Mouse (Mus musculus) embryo, embryonic 10.5 days (tissue): ENCODE measurements around the gene Nup35.
A peak's percentile ranks its signal among the peaks of the same experiment; 100 is the strongest.

Experiments used
- DNase-seq: peaks from one replicate; pipeline ENCODE4 v3.0.0-alpha.2; 2015; ENCODE audit warnings: low spot score

Nup35 gene

DNA sequence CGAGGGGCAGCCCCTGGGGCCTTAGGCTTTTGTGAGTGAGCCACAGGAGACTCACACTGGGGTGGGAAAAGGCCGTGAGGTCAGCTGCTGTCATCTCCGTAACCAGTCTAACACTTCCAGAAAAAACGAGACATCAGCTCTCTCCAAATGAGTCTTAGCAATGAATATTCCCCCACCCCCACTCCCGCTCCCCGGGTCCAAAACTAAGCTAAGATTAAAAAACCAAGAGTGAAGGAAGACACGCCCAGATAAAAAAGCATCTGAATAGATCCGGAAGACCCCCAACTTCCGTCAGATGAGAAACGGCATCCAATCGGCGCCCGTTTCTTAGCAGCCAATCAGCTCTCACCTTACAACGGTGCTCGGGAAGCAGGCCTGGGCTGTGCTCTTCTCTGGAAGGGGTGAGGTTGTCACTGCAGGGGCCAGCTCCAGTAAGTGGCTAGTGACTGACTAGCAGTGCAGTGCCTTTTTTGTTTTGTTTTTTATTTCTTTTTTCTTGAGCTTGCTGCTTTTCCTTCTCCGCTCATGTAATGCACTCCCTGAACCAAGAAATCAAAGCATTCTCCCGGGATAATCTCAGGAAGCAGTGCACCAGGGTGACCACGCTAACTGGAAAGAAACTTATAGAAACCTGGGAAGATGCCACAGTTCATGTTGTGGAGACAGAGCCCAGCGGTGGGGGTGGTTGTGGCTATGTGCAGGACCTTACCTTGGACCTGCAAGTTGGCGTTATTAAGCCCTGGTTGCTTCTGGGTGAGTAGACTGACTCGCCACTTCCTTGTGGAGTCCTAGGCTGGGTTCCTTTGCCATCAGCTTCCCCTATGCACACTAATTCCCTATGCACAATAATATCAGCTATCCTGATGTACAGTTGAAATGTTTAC lies at the start of gene Nup35, which contains the start of gene Dusp19:
Nup35 (plus strand) TSS at position 383 of the 884 bp plus-strand sequence.
Dusp19 (plus strand) TSS at position 192 of the 884 bp plus-strand sequence.
- DNase-seq: peak; percentile 97

DNA sequence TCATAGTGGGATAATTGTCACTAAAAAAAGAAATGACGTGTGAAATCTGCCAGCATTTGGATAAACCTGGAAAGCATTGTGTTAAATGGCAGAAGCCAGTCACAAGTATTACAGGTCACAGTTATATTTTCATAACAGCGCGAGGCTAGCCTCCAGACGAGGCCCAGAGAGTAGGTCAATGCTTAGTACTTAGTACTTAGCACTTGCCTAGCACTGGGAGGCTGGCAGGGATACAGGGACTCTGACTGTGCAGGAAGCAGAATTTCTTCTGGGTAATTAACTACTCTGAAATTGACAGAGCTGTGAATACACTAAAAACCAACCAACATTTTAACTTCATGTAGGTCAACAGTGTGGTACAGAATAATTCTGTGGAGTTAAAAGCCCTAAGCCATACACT lies 49.6 kb upstream of the Nup35 start:
- no peak for DNase-seq

- DNase-seq: no peak
Measured at GRCm38 (mm10) chr2:80570656-80571055, 46.4 kb upstream of the Nup35 start.

- DNase-seq: no peak
Measured at GRCm38 (mm10) chr2:80577286-80577685, 39.8 kb upstream of the Nup35 start.

GRCm38 (mm10) chr2:80579253-80579891 lies 37.7 kb upstream of the Nup35 start:
- no peak for DNase-seq

- DNase-seq: peak; percentile 60
Measured at GRCm38 (mm10) chr2:80580311-80580961, 36.6 kb upstream of the Nup35 start.

GRCm38 (mm10) chr2:80581043-80581711 lies 35.9 kb upstream of the Nup35 start, which contains the start of gene Nckap1:
TSS of gene Nckap1 (minus strand) at chr2:80581380.
- peak; percentile 86 for DNase-seq

DNA sequence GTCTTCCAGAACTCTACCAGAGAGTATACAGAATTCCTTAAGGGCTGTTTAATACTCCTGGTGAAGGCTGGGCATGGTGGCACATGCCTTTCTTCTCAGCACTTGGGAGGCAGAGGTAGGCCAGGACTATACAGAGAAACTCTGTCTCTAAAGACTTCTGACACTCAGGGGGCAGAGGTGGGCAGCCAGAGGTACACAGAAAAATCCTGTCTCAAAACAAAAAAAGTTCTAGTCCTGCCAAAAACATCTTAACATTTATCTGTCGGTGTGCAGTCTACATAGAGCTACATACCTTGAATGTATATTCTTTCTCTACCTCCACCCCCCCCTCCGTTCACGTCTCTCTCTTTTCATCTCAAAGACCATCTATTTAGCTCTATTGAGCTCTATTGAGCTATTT lies 34.7 kb upstream of the Nup35 start:
- DNase-seq: no peak

DNA sequence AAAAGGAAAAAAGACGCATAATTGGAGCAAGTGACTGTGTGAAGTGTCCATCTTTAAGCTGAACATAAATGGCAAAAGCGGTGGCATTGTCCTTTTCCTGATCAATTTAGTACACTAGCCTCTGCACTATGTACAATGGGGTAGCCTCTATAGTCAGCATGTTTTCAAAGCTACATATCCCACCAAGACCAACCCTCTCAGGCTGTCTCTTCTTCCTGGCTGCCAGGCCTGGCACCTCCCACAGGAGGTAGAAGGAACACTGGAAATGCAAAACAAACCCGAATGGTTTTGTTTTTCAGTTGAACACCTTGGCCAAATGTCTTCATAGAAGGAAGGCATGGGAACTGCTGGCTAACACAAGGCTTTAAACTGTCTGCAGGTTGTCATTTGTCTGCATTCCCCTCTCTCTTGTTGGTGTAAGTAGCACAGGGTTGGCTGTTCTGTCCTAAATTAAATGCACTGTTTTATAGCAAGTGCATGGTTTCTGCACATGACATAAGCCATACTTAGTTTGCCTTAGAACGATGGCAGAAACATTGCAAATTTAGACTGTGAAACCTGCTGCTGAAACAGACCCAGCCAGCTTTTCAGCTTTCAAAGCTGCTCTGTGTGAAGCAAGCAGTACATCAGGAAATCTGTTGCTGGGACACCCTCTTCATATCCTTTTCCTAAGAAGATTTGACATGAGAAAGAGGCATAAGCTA lies 22.7 kb upstream of the Nup35 start:
- no peak for DNase-seq

GRCm38 (mm10) chr2:80596960-80597359 lies 20.1 kb upstream of the Nup35 start:
- no peak for DNase-seq

DNA sequence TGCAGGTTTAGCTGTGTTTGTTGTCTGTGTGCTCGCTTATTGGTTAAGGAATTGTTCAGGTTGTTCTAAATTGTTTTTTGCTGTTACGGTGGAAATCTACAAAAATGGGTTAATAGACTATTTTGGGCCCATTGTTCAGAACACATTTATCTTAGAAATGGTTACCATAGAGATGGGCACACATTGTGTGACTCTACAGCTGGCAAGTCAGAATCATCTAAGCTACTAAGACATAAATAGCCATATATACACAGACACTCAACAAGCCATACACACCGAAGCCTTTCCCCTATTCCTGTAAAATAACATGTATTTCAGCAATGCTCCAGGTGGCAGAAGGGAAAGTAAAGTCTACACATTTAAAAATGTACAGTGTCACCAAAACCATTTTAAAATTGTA lies 17.2 kb upstream of the Nup35 start:
- no peak for DNase-seq

- no peak for DNase-seq
Measured at GRCm38 (mm10) chr2:80600611-80601010, 16.4 kb upstream of the Nup35 start.

DNA sequence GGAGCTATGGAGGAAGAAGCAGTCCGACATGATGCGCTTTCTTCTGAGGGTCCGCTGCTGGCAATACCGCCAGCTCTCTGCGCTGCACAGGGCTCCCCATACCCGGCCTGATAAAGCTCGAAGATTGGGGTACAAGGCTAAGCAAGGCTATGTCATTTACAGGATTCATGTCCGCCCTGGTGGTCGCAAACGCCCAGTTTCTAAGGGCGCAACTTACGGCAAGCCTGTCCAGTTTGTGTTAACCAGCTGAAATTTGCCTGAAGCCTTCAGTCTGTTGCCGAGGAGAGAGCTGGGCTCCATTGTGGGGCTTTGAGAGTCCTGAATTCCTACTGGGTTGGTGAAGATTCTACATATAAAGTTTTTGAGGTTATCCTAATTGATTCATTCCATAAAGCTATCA lies 14.3 kb upstream of the Nup35 start:
- DNase-seq: no peak

- DNase-seq: no peak
Measured at GRCm38 (mm10) chr2:80603771-80604426, 13.1 kb upstream of the Nup35 start.

DNA sequence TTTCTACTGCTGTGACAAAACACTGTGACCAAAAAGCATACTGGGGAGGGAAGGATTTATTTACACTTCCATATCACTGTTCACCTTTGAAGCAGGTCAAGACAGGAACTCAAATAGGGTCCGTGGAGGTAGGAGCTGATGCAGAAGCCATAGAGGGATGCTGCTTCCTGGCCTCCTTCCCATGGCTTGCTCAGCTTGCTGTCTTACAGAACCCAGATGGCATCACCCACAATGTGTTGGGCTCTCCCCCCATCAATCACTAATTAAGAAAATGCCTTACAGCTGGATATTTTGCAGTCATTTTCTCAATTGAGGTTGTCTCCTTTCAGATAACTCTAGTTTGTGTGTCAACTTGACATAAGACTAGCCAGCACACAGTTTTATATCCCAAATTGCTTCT lies 4.8 kb upstream of the Nup35 start:
- no peak for DNase-seq

DNA sequence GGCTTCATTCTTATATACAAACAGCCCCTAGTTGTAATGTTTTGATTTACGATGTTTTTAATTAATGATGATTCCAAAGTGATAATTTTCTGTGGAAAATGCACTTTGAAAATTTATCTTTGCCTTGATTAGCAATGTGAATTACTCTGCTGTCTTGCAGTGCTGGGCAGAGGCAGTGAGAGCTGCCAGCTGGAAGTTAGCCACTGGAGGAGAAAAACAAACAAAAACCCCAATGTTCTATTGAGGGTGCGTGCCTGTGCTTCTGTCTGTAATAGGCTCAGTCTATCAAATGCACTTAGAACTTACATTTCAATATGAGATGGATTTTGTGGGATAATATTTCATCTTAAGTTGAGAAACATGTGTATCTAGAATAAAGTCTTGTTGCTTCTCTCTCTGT lies 4.2 kb upstream of the Nup35 start:
- no peak for DNase-seq

- no peak for DNase-seq
Measured at GRCm38 (mm10) chr2:80618991-80619390, 2.0 kb downstream of the Nup35 start.

GRCm38 (mm10) chr2:80621921-80622320 lies 4.9 kb downstream of the Nup35 start:
- DNase-seq: no peak

DNA sequence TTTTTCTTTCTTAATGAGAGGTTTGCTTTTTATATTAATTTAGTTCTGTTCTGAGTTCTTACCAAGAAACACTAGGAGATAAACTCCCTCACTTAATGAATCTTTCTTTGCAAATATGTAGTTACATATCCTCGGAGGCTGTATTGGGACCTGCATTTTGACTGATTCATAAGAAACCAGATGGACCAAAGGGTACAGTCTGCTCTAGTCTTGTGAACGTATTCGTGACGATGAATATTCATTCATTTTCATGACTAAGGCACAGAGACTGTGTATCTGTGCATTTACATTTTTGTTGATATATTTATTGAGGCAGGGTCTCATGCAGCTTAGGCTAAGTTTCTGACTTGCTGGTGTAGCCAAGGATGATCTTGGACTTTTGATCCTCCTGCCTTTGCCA lies 7.5 kb downstream of the Nup35 start:
- DNase-seq: no peak

- DNase-seq: no peak
Measured at GRCm38 (mm10) chr2:80632336-80633026, 15.4 kb downstream of the Nup35 start.
